Mouse (Mus musculus): ENCODE measurements at regions not wholly inside any gene's neighbourhood (a gene's known extent, or its start where the extent isn't known, plus 50 kb on each side); places are given as distances from the start of the nearest gene placed in this dataset.

DNA sequence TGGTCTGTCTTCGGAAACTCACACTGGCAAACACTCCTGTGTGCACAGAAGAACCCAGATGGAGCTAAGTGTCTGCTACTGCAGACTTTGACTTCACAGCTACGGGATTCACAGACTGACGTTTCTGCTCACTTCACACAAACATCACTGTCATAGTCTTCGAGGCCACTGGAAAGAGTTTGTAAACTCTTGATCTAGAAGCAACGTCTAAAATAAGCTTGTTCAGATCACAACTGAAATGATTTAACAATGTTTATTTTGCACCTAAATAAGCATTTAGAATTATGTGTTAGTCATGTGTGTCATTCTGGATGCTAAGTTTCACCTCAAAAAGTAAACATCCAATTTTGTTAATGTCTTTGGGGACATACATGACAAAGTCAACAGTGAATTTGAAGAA, 221.7 kb downstream of the Gm19410 start:
- intact Hi-C loops (cut with DNase I): loop anchor here (5.0 kb wide), 1 partner anchor 110 kb away; no protein-coding TSS in a partner anchor
- no peak for DNase-seq
- no peak overlapping the region for H3K27ac ChIP-seq
- WGBS: 72% methylated on average over 5 of the region's 5 CpGs
- H3K27me3 ChIP-seq (ENCODE audit: control insufficient read depth, insufficient read depth, low read length): no peaks in the 10 kb centered on the region
- no peaks in the 10 kb centered on the region; the same call in 1 of the 2 replicates for H3K36me3 ChIP-seq (ENCODE audit: control insufficient read depth, insufficient read depth, low read length)
- no peak overlapping the region for H3K4me3 ChIP-seq
- no peak for TF ChIP-seq POLR2A (IDR thresholded peaks at IDR 0.05; ENCODE audit: insufficient read depth, low read depth, low read length)
- no peak for TF ChIP-seq EP300 (IDR thresholded peaks at IDR 0.05; ENCODE audit: insufficient read depth, low read depth, low read length)
- no peak for TF ChIP-seq CTCF (IDR thresholded peaks at IDR 0.05)
- no peaks in the 10 kb centered on the region for H3K79me2 ChIP-seq (replicated peaks; ENCODE audit: control insufficient read depth, insufficient read depth, low read length)
- H3K4me1 ChIP-seq (ENCODE audit: control insufficient read depth, insufficient read depth, low read length): peaks cover 6% of the 10 kb centered on the region
- no peak overlapping the region for H3K9ac ChIP-seq (ENCODE audit: low read depth, low read length)

DNA sequence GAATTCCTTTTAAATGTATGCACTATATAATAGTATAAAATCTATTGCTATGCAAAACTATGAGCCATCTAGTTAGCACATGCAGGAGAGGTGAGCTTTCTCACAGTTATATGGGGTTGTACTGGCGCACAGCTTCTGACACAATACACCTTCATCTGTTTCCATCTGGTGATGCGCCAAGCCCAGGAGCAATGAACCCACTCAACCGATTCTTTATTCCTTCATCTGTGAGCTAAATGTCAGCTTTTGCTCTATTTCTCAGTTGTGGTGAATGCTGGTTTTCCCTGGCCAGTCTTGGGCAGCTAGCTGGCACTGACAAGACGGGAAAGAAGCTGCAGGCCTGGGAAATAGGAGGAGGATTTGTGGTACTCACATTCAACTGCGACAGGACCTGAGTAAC, 225.4 kb downstream of the Gm19410 start:
- H3K27ac ChIP-seq: no peak overlapping the region
- DNase-seq: no peak
- WGBS: 91% methylated on average over 5 of the region's 5 CpGs
- TF ChIP-seq EP300 (IDR thresholded peaks at IDR 0.05; ENCODE audit: insufficient read depth, low read depth, low read length) (no peak), CTCF (IDR thresholded peaks at IDR 0.05) (no peak), POLR2A (IDR thresholded peaks at IDR 0.05; ENCODE audit: insufficient read depth, low read depth, low read length) (no peak)
- no peaks in the 10 kb centered on the region for H3K36me3 ChIP-seq (ENCODE audit: control insufficient read depth, insufficient read depth, low read length)
- H3K4me1 ChIP-seq (ENCODE audit: control insufficient read depth, insufficient read depth, low read length): no peaks in the 10 kb centered on the region
- no peaks in the 10 kb centered on the region for H3K79me2 ChIP-seq (replicated peaks; ENCODE audit: control insufficient read depth, insufficient read depth, low read length)
- intact Hi-C loops (cut with DNase I): no loop called here
- H3K27me3 ChIP-seq (ENCODE audit: control insufficient read depth, insufficient read depth, low read length): no peaks in the 10 kb centered on the region
- H3K9ac ChIP-seq (ENCODE audit: low read depth, low read length): no peak overlapping the region
- no peak overlapping the region for H3K4me3 ChIP-seq

DNA sequence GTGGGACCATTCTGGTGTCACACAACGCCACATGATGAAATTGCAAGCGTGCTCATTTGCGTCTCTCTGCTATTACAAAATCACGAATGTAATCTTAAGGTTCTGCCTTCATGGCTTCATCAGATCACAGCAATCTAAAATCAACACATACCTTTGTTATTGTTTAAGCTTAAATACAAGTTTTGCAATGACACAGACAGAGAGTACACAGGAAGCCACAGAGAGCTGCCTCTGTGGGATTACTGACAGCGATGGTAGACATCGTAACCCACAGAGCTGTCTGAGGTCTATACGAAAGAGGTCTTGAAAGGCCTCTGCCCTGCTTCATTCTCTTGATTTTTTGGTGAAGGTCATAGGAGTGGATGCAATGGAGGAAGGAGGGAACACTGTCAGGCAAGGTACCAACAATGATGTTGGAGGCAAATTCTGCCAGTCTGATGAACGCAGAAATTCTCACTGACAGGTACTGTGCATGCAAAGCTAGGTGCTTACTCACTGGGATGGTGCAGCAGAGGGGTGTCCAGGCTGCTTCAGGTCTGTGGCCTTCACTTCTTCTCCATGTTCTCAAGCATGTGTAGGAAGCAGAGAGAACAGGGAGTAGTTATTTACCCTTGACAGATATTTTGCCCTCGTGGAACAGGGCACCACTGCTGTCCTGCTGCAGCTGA, 226.5 kb downstream of the Gm19410 start:
- Histone ChIP-seq H3K4me1 (ENCODE audit: control insufficient read depth, insufficient read depth, low read length) (no peaks in the 10 kb centered on the region), H3K4me3 (no peak overlapping the region), H3K27me3 (ENCODE audit: control insufficient read depth, insufficient read depth, low read length) (no peaks in the 10 kb centered on the region), H3K79me2 (replicated peaks; ENCODE audit: control insufficient read depth, insufficient read depth, low read length) (no peaks in the 10 kb centered on the region), H3K36me3 (ENCODE audit: control insufficient read depth, insufficient read depth, low read length) (no peaks in the 10 kb centered on the region), H3K9ac (ENCODE audit: low read depth, low read length) (no peak overlapping the region), H3K27ac (no peak overlapping the region)
- 86% methylated on average over 9 of the region's 9 CpGs for WGBS
- no peak for DNase-seq
- TF ChIP-seq CTCF (IDR thresholded peaks at IDR 0.05) (no peak), EP300 (IDR thresholded peaks at IDR 0.05; ENCODE audit: insufficient read depth, low read depth, low read length) (no peak), POLR2A (IDR thresholded peaks at IDR 0.05; ENCODE audit: insufficient read depth, low read depth, low read length) (no peak)
- intact Hi-C loops (cut with DNase I): no loop called here

DNA sequence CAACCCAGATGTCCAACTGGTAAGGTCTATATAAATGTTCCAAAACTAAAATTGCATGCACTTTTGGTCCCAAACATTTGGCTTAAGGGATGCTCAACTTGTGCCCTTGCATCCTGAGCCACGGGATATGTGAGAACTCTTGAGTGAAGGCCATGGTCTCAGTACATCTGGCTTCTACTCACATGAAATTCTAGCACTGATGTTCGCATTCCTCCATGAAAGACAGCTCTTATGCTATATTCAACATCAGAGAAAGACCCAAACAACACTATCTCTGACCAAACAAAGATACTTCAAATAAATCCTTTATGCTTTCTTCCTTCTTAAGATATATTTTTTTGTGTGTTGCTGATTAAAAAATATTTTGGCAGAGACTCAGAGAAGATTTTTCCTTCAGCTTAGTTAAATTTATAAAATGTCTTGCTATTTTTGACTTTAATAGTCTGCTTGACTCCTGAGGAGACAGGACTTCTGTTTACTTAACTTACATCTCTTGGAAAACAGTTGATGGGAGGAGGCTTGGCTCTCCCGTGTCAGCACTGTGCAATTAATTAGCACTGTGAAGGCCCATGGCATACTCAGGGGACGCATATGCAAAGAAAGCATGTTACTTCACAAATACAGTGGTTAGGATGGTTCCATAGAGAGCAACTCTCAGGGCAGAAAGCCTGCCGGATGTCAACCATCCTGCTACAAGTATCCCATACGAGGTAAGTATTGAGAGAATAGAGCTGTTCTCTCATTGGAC, 230.9 kb downstream of the Gm19410 start:
- WGBS: 71% methylated on average over 6 of the region's 6 CpGs
- DNase-seq: no peak

DNA sequence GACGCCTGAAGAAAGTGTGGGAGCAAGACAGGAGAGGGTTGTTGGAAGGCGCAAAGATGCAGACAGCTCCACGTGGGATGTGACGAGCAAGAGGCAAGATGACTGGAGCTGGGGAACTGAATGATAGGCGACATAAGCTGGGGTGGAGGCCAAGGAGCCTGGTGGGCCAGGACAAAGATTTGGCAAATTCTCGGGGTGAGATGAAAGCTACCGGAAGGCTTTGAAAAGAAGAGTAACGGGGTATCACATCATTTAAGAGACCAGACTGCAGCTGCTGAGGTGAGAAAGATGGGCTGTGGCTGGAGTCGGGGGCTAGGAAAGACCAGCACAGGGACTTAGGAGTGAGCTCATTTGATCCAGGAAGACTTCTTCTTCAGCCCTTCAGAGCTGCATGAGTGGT, 234.0 kb downstream of the Gm19410 start:
- H3K79me2 ChIP-seq (replicated peaks; ENCODE audit: control insufficient read depth, insufficient read depth, low read length): no peaks in the 10 kb centered on the region

More for the DNA sequence above, 230.9 kb downstream of the Gm19410 start:
- Histone ChIP-seq H3K27me3 (ENCODE audit: control insufficient read depth, insufficient read depth, low read length) (no peaks in the 10 kb centered on the region), H3K9ac (ENCODE audit: low read depth, low read length) (no peak overlapping the region), H3K27ac (no peak overlapping the region), H3K36me3 (ENCODE audit: control insufficient read depth, insufficient read depth, low read length) (no peaks in the 10 kb centered on the region), H3K4me3 (no peak overlapping the region), H3K79me2 (replicated peaks; ENCODE audit: control insufficient read depth, insufficient read depth, low read length) (no peaks in the 10 kb centered on the region), H3K4me1 (ENCODE audit: control insufficient read depth, insufficient read depth, low read length) (no peaks in the 10 kb centered on the region)
- intact Hi-C loops (cut with DNase I): no loop called here
- no peak for TF ChIP-seq POLR2A (IDR thresholded peaks at IDR 0.05; ENCODE audit: insufficient read depth, low read depth, low read length)
- no peak for TF ChIP-seq CTCF (IDR thresholded peaks at IDR 0.05)

DNA sequence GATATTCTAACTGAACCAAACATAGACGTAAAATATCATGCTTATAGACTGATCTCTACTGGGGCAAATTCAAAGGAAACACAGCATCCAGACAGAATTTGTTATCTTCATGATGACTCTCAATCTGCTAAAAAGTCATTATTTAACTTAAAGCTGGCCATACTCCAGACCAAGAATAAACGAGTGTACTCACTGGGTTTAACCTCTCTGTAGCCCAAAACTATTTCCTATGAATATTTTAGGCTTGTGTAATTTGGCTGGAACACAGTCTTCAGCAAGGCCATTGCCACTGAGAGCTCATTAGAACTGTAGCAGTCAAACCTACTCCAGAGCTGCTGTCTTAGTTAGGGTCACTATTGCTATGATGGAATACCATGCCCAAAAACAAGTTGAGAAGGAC, 238.8 kb downstream of the Gm19410 start:
- Histone ChIP-seq H3K9ac (ENCODE audit: low read depth, low read length) (no peak overlapping the region), H3K79me2 (replicated peaks; ENCODE audit: control insufficient read depth, insufficient read depth, low read length) (no peaks in the 10 kb centered on the region), H3K27me3 (ENCODE audit: control insufficient read depth, insufficient read depth, low read length) (no peaks in the 10 kb centered on the region), H3K4me3 (no peak overlapping the region), H3K4me1 (ENCODE audit: control insufficient read depth, insufficient read depth, low read length) (no peaks in the 10 kb centered on the region), H3K36me3 (ENCODE audit: control insufficient read depth, insufficient read depth, low read length) (no peaks in the 10 kb centered on the region), H3K27ac (no peak overlapping the region)
- WGBS: 57% methylated on average over 2 of the region's 2 CpGs
- no peak for DNase-seq
- intact Hi-C loops (cut with DNase I): no loop called here
- TF ChIP-seq EP300 (IDR thresholded peaks at IDR 0.05; ENCODE audit: insufficient read depth, low read depth, low read length): no peak
- TF ChIP-seq CTCF (IDR thresholded peaks at IDR 0.05): no peak
- no peak for TF ChIP-seq POLR2A (IDR thresholded peaks at IDR 0.05; ENCODE audit: insufficient read depth, low read depth, low read length)

More for the DNA sequence above, 234.0 kb downstream of the Gm19410 start:
- intact Hi-C loops (cut with DNase I): no loop called here
- no peak for TF ChIP-seq CTCF (IDR thresholded peaks at IDR 0.05)
- no peak for TF ChIP-seq POLR2A (IDR thresholded peaks at IDR 0.05; ENCODE audit: insufficient read depth, low read depth, low read length)
- no peak for TF ChIP-seq EP300 (IDR thresholded peaks at IDR 0.05; ENCODE audit: insufficient read depth, low read depth, low read length)
- Histone ChIP-seq H3K4me3 (no peak overlapping the region), H3K27me3 (ENCODE audit: control insufficient read depth, insufficient read depth, low read length) (no peaks in the 10 kb centered on the region), H3K27ac (no peak overlapping the region), H3K36me3 (ENCODE audit: control insufficient read depth, insufficient read depth, low read length) (no peaks in the 10 kb centered on the region), H3K4me1 (ENCODE audit: control insufficient read depth, insufficient read depth, low read length) (no peaks in the 10 kb centered on the region), H3K9ac (ENCODE audit: low read depth, low read length) (no peak overlapping the region)
- no peak for DNase-seq
- WGBS: 73% methylated on average over 9 of the region's 9 CpGs

Measured in heart, adult 2 months (tissue).